Mouse (Mus musculus): Measurements from ENCODE around the gene Cbfa2t3. TPM values are rescaled to one million over a fixed set of nuclear protein-coding genes. Genes with fewer than 3 reads are reported as not detected.

The Cbfa2t3 gene
- total RNA-seq, 1 experiment from 2014 or later, result 14.1 TPM

DNA sequence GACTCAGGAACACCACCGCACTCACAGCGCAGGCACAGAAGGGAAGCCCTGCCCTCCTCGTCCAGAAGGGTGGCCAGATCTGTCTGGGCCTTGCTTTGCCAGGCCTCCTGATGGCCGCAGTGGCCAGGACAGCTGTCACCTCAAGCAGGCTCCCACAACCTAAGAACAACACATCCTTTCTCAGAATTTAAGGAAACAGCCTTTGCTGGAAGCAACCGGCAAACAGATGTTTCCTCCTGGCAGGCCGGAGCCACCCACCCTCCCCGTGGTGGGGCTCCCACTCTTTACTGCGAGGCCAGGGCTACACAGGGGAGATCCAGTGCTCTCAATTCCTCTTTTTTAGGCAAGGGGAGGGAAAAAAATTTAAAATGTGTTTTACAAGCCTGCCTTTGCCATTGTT, 33.7 kb downstream of the Cbfa2t3 start:
- DNase-seq, result no peak

DNA sequence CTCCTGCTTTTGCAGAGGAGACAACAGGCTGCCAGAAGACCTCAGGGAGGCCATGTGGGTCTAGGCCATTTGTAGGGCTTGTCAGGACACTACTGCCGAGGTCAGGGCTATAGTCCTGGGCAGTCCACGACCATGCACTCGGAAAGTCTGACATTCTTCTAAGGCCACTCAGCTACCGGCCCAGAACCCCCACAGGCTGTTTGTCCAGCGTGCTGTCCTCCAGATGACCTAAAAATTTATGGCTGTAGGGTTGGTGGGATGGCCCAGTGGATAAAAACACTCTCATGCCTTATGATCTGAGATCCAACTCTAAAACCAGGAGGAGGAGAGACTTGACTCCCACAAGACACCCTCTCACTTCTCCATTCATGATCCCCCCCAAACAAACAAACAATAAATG, 35.2 kb downstream of the Cbfa2t3 start:
- DNase-seq, result no peak

DNA sequence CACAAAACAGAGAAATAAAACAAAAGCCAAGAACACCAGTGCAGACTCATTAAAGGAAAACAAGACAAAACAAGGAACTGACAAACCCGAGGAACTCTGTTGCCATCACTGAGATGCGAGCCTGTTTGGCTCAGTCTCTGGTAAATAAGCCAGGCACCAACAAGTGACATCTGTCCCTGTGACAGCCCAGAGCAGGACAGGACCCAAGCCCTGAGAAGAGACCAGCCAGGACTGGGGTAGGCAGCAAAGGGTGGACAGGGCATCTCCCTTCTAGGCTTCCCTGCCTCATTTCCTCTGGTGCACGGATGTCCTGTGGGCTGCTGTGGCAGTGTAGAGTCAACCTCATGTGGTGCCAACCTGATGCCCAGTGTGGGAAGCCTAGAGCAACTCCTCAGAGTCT, 35.8 kb downstream of the Cbfa2t3 start:
- DNase-seq, result no peak

DNA sequence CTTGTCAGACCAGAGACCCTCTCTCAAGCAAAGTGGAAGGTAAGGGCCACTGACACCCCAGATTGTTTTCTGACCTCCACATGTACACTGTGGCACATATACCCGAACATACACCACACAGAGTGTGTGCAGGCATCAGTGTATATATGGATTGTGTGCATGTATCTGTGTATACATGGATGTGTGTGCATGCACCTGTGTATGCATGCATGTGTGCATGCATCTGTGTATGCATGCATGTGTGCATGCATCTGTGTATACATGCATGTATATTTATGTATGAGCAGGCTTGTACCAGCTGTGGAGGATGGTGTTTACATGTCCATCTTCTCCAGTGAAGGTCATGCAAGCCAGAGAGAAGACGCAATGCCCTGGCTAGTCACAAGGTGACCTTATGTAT, 37.0 kb downstream of the Cbfa2t3 start:
- no peak for DNase-seq

DNA sequence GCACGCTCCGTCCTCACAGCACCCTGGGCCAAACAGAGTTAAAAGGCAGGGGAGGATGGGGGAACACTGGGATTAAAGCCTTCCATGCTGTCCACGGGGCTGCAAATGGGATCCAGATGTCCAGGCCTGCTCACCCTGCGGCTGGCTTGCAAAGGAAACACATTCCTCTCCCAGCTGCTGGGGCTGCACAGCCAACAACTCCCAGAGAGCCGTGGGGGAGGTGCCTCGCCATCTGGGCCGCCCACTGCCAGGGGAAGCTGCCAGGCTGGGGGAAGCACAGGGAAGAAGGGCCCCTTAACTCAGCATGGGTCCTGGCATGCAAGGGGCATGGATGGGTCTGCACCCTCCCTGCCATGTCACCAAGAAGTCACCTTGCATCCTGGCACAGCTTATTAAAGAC, 37.8 kb downstream of the Cbfa2t3 start:
- DNase-seq, result no peak

DNA sequence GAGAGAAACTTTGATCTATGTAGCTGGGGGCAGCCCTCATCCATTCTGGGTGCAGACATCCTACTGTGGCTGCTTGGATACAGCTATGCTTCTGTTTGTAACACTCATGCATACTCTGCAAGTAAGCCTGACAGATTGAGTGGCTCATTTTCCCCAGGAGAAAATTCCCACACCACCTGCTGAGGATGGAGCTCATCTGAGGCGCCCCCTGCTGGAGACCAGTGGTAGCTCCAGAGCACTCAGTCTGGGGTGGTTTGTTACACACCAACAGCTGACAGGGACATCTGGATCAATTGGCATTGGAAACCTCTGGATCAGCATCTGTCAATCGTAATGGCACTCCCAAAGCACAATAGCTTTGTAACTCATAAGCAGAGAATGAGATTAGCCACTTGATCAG, 38.9 kb downstream of the Cbfa2t3 start:
- DNase-seq, result no peak

DNA sequence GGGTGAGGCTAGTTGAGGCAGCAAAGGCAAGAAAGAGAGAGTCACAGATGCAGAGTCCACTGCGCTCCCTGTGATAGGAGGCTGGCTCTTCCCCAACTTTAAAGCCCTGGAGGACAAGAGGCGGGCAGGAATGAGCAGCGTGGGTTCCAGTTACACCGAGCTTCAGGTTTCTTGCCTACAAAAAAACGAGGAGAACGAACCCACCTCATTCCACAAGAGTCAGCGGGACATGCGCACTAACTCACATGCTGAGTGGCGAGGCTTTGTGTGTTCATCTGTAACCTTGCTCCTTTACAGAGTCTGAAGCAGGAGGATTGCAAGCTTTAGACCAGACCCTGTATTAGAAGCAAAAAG, 40.1 kb downstream of the Cbfa2t3 start:
- DNase-seq, result no peak

DNA sequence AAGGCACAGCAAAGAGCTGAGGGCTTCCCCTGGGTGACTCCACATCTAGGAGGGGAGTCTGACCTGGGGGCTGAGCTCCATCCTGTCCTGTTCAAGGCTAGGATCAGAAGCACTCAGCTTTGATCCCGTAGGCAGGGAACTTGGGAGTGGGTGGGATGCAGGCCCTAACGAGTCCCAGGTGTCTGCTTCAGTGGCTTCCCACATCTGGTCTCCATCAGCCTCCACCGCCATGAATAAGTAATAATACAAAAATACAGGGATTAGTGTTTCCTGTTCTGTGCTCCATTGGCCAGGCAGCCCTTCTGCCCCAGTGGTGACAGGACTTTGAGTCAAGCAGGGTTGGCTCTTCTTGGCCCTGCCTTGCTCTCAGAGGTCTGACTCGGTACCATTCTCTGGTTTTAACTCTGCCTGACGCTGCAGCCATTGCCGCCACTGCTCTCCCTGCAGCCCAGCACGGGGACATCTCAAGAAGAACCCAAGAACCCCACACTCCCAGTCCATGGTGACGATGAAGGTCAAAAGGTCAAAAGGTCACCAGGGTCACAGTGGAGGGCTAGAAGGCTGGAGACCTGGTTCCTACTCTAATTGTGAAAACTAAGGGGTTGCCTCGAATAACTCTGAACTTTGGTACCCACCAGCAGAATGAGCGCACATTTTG, 40.6 kb downstream of the Cbfa2t3 start:
- no peak for DNase-seq

DNA sequence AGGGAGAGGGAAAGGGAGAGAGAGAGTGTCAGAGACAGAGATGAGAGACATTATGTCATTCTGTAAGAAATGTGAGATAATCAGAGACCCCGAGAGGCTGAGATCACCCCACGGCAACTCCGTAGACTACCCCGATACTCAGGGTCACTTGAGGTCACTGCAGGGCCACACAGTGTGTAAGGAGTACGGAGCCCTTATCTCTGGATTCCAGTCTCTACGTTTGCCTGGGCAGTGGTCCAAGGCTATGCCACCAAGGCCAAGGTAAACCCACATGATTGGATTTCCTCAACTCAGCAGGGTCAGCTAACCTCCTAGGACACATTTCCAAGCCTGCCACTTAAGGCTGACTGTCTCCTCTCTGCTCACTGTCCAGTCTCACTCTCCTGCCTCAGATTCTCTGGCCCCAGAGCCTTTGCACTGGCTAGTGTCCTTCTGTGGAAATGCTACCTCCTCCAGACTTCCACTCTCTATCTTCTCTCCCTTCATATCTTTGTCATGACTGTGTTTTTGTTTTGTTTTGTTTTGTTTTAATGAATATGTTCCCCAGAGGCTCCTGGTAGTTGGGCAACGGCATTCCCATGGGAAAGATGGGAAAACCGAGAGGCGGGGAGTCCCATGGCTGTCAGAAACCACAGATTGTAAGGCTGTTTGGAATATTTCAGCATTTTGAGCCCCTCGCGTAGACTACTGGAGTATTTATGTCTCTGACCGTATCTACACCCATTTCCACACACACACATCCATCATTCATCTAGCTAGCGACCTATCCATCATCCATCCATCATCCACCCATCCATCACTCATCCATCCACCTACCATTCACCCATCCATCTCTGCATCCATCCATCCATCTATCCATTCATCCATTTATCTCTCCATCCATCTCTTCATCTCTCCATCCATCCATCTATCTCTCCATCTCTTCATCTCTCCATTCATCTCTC, 42.6 kb downstream of the Cbfa2t3 start:
- peak; percentile 84 for DNase-seq

DNA sequence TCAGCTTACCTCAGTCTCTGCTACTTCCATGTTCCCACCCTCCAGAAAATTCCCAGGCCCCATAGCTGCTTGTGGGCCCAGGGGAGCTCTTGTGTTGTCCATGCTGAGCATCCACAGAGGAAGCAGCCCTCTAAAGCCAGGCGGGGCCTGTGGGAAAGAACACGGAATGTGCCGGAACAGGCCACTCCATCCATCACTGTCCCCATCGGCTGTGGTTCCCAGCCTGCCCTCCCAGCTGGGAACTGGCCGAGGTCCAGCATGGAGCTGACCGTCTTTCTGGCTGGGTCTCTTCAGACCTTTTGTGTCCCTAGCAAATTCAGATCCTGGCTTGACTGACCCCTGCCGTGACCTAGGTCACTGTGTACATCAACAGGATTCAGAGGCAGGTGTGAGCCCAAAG, 44.1 kb downstream of the Cbfa2t3 start:
- peak; percentile 66 for DNase-seq

DNA sequence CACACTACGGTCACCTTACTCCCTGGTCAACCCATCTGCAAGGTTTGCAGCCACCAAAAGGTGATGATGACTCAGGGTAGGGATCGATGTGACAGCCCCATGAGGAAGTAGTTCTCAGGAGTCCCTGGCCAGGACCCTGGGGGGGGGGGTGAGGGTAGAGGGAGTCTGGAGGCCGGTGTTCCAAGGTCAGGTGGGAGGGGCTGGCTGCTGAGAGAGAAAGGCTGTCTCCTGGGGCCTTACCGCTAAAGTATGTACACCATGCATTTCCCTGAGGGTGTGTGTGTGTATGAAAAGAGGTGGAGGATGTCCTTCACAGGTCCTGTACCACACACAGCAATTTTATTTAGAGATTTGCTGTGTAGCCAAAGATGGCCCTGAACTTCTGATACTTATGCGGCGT, 46.3 kb downstream of the Cbfa2t3 start:
- no peak for DNase-seq

DNA sequence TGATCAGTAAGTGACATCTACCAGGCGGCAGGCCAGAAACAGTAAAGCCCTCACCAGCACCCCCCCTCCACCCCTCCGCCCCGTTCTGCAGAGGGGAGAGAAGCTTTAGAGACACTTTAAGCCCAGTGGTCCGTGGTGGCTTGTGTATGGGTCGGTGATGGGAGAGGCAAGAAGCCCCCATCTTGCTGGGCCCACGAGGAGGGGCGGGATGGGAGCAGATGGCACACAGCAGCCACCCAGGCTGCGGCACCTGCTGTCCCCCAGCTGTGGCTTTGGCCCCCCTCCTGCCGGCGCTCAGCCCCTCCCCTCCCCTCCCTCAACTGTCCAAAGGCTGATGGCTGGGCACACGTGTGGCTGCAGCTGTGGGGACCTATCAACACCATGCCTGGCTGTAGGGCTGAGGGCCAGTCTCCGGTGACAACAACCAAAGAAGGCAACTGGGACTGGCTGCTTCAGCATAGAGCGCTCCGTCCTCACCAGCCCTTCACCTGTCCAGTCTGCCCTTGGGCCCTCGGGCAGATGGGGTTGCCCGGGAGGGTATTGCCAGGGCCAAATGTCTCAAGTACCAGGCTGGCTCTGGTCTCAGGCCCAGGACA, 47.5 kb downstream of the Cbfa2t3 start:
- no peak for DNase-seq

DNA sequence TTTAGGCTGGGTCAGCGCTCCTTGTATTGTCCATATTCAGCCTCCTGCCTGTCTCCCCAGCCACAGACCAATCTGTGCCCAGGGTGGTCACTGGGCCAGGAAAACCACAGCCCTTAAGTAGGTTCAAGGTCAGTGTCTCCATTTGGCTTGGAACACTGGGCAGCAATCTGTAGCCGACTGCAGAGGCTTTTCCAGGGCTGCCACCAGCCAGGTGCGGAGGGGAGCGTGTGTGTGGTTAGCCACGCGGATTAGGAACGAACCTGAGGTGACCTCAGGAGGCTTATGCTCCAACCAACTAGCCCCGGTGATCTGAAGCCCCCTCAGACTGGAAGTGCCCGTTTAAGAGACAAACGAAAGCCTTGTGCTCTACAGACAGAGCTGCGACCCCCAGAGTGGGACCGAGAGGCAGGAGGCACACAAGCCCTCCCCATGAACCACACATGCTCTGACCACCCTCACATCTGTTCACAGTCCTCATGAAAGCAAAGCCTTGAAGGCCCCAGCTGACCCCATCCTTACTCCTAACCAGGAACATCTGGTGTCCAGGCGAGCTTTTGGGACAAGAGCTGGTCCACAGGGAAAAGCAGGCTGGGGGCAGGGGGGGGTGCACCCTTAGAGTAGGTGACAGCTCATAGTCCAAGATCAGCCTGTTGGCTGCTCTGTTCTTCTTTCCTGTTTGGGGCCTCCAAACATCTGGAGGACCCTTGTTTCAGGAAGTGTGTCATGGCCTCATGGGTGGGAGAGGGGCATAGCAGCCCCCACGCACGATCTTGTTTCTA, 50.5 kb downstream of the Cbfa2t3 start:
- no peak for DNase-seq

DNA sequence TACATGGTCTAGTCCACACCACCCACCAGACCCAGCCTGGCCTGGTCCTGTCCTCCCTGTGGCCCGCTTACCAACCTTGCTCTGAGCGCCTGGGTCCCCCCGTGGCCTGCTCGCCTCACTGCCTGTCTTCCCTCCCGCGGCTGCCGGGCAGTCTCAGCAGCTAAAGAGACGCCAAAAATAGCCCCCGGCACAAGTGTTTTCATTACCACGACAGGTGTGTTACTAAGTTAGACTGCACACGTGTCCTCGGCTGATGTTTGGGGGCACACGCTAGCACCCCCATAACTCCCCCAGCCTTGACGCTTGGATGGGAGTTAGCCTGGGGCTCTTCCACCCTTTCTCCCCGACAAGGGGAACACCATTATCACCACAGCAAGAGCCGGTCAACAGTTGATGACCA, 52.6 kb downstream of the Cbfa2t3 start:
- DNase-seq, result no peak

DNA sequence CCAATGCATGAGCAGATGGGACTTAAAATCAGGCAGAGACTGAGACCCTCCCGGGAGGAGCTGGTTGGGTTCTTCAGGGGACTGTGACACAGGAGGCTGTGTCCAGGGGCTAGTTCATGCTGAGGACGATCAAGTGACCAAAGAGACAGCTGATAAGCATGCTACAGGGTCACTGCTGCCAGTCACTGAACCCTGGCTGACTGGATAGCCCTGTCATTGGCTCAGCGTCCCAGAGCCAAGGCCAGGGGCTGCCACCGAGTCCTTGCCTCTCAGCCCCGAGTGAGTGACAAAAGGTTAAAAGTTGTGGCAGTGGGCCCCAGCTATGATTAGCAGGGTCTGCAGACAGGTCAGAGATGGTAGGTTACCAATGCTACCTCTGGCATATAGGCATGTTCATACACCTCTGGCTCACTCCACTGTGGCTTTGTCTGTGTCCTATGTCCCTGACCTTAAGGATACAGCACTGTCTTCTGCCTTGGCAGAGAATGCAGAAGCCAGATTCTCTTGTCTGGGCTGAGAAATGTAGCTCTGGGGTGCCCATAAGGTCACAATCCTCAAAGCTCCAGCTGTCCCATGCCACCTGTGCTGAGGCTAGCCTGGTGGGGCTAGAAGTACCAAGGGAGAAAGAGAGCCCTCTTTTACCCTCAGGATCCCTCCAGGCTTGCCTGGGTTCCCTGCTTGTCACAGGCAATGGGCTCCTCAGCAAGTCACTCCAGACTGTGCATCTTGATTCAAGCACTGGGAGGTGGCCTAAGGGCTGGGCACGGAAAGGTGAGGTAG, 54.5 kb downstream of the Cbfa2t3 start:
- peak; percentile 58 for DNase-seq

DNA sequence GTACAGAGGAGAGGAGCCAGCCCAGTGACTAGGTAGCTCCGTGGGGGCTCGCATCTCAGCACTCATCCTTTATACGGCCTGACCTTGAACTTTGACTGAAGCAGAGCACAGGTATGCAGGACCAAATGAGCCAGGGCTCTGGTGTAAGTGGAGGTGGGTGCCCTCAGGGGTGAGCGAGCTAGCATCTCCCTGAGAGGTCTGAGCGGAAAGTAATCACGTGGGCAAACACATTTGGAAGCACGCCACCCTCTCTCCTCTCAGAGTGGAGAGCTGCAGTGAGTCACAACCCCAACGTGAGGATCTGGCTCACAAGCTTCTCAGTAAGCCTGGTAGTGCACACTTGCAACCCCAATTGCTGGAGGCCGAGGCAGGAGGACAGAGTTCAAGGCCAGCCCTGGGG, 56.8 kb downstream of the Cbfa2t3 start:
- peak; percentile 81 for DNase-seq

DNA sequence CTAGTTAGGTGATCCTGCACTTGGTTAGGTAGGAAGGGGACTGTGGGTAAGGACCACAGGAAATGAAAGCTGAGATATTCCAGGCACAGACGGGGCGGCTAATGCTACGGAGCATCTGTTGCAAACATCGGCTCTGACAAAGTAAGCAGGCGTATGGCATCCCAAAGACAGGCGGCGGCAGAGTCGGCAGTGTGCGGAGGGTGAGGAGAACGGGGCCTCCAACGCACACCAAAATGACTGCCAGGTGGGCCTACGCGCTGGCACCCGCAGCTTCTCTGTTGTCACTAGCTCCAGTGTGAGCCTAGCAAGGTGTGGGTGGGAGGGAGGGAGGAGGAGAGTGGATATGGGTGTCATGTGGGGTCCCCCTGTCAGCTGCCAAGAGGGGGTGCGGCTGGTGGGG, 57.5 kb downstream of the Cbfa2t3 start:
- DNase-seq, result no peak

DNA sequence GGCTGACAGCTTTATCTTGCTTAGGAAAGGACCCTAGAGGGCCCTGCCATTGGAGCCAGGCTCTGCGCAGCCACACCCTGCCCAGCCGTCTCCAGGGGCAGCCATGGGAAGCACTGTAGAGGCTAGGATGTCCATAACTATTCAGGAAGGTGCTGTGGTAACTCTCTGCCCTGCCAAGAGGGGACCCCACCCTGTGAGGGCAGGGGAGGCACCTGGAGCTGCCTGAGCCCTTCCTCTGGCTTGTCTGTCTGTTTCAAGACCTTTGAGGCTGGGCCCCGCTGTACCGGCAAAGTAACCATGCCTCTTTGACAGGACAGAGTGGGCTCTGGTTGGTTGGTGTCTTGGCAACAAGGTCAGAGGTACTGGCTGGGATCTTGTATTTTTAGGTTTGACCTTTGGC, 58.1 kb downstream of the Cbfa2t3 start:
- DNase-seq, result no peak

DNA sequence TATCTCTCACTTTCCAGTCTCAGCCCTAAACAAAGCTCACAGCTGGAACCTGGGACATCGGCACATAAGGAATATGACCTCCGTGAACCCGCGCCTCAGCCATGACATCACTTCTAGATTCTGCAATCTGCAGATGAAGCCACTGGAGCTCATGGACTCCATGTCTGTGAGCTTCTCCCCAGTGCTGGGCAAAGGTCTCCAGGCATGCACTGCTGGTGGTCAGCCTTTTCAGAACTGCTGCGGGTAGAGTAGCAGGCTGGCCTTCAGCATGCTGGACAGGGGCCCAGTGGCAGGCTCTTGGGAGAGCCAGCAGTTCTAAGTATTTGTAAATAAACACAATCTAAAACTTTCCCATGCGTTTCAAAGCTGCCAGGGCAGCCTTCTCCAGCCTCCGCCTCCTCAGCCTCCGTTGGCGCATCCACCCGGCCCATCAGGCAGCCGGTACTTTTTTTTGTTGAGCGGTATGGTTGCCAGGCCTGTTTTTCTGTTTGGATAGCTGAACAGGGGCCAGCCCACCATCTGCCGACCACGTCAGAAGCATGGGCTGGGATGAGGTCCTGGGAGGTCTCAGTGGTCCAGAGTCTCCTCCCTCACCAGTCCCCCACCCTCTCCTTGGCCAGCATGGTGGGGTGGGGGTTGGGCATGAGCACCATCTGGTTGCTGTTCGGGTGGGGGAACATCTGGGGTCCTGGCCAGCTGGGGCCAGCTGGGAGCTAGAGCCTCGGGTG, 59.2 kb downstream of the Cbfa2t3 start:
- DNase-seq, result peak; percentile 35

DNA sequence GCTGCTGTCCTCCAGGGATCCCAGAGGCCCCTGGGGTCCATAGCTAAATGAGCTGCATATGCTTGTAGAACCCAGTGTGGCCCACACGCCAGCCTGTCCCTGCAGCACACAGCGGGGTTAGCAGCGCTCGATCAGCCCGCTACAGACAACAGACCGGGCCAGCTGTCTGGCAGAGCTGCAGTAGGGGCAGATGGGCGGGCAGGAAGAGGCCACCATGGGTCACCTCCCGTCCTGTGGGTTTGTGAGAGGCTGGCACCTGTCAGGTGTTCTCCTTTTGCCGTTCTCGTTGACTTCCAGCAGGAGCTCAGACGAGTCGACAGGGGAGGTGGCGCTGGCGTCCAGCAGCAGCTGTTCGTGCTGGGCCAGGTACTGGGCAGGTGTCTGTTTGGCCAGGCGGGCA, 60.3 kb downstream of the Cbfa2t3 start:
- DNase-seq, result no peak

DNA sequence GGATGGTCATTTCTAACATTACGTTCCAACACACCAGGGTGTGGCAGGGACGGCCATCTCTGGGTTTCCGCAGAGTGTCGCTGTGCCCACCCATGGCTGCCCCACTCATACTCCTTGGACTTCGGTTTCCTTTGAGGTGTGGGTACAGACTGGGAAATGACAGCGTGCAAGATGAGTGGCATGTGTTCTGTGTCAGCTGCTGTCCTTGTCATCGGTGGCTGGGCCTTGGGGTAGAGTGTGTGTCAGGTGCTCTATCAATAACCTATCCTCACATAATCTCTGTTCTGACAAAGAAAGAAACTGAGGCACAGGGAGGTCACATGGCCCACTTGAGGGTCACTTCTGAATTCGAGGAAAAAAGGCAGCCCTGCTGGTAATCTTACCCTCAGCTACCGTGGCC, 61.7 kb downstream of the Cbfa2t3 start:
- DNase-seq, result no peak

Measured in adrenal gland, postnatal 25 days (tissue).